Mouse (Mus musculus) left cerebral cortex, adult 11 months (tissue): ENCODE data around the gene Fmo5.

Source experiments
- DNase-seq: peaks from one replicate; pipeline ENCODE4 v3.0.0; 2022; ENCODE audit warnings: low spot score

Fmo5 gene

GRCm38 (mm10) chr3:97631258-97631860 lies 2.8 kb downstream of the Fmo5 start:
- no peak for DNase-seq

DNA sequence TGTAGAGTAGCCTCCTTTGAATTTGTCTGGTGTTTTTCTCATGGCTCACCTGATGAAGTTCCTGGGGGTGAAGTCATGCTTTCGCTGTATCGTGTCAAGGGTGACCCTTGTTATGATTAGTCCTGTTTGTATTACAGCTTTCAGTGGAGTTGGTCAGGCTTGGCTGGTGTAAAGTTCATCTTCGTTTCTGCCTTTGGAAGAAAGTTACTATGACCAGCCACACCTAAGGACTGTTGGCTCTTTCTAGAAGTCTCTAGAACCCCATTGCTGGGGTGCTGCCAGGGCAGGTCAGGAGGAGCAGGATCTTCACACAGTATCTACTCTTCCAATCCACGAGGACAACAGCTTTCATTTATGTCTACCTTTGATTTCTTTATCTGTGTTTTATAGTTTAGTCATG lies 4.9 kb downstream of the Fmo5 start:
- DNase-seq = no peak

DNA sequence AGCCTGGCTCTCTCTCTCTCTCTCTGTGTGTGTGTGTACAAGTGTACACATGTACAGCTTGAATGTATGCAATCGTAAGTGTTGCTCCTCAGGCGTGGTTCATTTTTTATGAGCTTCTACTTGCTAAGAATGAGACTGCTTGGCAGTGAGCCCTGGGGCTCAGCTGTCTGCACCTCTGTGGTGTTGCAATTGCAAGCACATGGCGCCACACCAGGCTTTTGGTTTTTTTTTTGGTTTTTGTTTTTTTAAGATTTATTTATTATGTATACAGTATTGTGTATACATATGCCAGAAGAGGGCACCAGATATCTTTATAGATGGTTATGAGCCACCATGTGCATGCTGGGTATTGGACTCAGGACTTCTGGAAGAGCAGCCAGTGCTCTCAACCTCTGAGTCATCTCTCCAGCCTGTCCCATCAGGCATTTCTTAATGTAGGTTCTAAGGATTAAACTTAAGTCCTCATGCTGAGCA lies 5.7 kb downstream of the Fmo5 start:
- DNase-seq = no peak

DNA sequence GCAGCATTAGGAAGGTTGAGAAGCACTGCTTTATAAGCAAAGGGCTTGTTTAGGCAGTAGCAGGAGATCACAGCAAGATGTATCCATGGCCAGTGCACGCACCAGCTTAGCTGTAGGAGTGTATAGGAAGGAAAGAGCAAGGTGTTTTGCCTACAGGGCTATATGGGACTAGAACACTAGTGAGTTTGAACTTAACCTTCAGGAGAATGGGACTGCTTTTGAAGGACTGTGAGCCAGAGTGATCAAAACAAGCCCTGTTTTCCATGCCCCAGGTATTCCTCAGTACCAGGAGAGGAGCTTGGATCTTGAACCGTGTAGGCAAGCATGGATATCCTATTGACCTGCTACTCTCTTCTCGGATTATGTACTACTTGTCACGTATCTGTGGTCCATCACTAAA lies 12.8 kb downstream of the Fmo5 start:
- no peak for DNase-seq

- DNase-seq = no peak
Observed at GRCm38 (mm10) chr3:97642001-97642400, 13.4 kb downstream of the Fmo5 start.

DNA sequence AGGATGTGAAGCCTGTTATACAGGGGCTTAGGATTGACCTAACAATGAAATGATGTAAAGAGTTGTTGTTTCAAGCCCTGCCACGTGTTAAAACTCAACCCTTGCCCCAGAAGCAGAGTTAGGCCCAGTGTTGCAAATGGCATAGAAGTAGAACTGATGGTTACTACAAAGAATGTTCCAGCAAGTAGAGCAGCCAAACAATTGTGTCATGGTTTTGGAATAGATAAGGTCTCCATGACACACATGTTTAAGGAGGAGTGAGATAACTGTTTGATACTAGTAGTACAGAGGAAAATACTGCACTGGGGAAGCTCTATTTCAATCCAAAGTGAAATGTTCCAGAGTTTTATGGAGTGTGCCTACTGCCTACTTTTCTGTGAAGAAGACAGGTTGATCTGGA lies 19.9 kb downstream of the Fmo5 start:
- DNase-seq = no peak

DNA sequence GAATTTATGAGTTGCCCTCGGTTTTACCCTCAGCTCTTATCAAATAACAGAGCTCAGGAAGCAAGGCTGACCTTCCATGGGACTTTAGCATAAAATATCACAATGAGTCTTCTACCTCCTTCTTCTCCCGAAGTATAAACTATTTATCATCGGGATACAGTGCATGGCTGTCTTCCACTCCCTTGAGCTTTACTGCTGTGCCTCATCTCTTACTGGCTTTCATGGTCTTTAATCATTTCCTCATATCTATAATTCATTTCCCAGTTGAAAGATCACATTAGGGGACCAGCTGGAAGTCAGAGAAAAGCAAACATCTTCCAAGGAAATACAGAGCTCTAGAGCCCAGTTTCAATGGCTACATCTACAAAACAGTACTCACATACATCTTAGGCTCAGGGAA lies 20.4 kb downstream of the Fmo5 start:
- no peak for DNase-seq

- DNase-seq = no peak
Observed at GRCm38 (mm10) chr3:97649469-97649868, 20.9 kb downstream of the Fmo5 start.

GRCm38 (mm10) chr3:97651604-97652003 lies 23.0 kb downstream of the Fmo5 start:
- no peak for DNase-seq

DNA sequence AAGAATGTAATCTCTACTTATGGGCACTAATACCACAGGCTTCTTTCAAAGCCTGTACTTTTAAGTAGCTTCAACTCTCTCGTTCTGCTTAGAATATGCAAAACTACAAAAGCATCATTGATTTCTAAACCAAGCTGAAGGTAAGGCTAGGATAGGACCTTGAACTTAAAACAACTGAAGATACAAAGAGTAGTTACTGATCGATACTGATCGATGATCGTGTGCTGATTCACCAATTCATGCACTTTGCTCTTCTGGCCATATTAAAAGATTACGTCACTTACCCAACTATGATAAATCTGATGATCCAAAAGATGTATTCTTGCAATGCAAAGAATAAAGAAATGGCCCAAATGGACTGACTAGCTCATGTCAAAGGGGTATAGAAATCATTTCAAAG lies 25.2 kb downstream of the Fmo5 start:
- no peak for DNase-seq

GRCm38 (mm10) chr3:97654901-97655300 lies 26.3 kb downstream of the Fmo5 start:
- DNase-seq = no peak

DNA sequence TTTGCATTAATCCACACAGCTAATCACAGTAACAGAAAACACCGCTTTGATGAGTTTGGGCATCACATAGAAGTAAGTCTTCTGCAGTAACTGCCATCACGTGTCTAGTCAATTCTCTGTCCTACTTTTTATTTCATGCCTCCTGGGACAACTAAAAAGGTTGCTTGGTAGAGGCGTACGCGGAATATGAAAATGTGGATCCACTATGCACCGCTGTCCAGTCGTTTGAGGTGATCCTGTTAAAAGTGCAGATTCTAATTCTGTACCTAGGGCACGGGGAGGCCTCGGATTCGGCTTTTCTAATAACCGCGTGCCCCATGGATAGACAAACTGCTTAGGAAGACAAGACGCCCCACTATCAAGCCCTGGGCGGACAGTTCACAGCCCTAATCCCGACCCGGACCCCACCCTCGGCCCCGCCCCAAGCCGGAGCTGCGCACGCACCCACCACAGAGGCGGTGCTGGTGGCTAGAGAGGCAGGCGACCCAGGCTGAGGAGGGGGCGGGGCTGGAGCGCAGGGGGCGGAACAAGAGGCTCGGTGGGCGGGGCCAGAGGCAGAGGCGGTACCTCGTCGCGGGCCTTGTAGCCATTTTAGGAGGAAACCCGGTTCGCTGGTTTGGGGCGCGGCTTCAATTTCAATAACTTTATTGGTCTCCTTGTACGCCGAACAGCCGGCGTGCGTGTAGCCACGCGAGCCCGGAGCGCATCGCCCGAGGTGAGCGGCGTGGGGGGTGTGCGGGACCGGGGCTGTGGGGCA lies 29.2 kb downstream of the Fmo5 start, which contains the start of gene Prkab2:
TSS of gene Prkab2 (plus strand) at position 539 of the 757 bp plus-strand sequence.
- DNase-seq = peak; percentile 99

DNA sequence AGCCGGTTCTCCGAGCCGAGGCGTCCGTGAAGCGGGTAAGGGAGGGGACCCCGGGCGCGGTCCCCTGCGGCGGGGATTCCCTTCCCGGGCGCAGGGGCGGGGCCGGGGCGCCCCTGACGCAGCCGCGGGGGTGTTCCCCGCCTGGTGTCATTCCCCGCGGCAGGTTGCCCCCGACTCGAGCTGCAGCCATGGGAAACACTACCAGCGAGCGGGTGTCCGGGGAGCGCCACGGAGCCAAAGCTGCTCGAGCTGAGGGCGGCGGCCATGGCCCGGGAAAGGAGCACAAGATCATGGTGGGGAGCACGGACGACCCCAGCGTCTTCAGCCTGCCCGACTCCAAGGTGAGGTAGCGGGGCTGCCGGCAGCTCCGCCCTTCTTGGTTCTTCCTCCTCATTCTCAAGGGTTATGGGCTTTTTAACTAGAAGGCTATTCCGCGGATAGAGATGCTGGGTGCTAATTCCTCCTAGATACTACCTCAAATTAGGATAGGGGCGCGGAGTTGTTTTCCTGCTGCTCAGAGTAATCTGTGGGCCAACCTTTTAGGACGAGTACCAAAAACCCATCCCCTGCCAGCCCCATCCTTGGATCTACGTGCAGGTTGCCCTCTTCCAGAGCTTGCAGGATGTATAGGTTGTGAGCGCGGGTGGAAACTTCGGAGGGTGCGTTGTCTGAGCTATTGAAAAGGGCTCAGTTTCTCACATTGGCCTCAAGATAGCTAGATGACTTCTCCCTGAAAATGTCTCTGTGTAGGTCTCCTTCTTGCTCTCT lies 30.0 kb downstream of the Fmo5 start:
- no peak for DNase-seq

- DNase-seq = no peak
Observed at GRCm38 (mm10) chr3:97659746-97660145, 31.1 kb downstream of the Fmo5 start.

DNA sequence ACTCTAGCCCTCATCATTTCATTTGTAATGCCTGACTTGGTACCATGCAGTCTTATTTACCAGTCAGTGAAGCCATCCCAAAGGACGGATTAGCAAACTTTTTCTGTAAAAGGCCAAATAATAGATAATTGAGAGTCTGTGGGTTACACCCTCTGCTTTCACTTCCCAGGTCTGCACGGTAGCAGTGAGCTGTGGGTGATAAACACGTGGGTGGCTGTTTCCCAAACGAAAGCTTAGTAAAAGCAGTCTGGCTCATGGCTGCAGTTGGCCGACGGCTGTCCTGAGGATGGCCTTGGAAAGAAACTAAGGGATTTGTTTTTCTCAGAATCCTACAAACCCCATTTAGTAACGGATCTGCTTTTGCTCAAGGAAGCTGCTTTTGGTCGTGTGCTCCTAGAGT lies 32.6 kb downstream of the Fmo5 start:
- DNase-seq = no peak

GRCm38 (mm10) chr3:97665525-97665924 lies 36.9 kb downstream of the Fmo5 start:
- no peak for DNase-seq

- DNase-seq = no peak
Observed at GRCm38 (mm10) chr3:97666154-97666553, 37.5 kb downstream of the Fmo5 start.

DNA sequence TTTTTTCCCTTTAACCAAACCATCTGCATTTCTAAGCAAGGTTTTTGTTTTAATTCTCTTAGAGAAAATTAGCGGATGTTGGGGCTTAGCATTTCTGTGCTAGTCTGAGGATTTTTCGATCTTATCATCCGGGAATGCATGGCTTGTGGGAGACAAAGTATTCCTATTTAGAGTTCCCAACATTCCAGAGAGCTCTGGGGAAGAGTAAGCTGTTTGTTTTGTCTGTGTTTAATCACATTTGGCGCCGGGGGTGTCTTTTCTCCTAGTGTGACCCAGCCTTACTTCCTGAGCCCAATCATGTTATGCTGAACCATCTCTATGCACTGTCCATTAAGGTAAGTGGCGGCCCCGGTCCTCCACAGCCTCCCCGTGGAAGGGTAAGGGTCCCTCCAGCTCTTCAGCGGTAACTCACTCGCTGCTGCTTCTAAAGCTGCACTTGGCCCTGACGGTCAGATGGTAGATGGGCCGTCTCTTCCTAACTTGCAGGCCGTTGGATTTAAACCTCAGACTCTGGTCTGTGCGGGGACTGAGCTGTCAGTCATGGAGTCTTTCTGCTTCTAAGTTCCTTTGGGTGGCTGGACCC lies 38.6 kb downstream of the Fmo5 start:
- no peak for DNase-seq

DNA sequence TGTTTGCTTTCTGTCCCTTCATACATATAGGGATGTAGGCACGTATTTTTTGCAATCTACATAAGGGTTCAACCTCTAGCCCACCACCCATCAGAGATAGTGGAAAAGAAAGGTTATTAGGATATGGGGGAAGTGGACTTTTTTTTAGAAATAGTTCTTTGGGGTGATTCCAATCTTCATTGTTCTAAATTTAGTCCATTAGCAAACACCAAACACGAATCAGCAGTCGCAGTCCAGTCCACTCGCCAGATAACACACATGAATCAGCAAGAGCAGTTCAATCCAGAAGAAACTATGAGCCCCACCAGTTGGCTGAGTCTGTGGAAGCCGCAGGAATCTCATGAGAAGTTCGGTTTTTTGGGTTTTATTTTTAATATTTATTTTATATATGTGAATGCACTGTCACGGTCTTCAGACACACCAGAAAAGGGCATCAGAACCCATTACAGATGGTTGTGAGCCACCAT lies 46.1 kb downstream of the Fmo5 start, which contains the start of gene Gm17651:
TSS of gene Gm17651 (minus strand) at position 51 of the 467 bp plus-strand sequence.
- no peak for DNase-seq

GRCm38 (mm10) chr3:97676126-97676525 lies 47.5 kb downstream of the Fmo5 start:
- DNase-seq = no peak

DNA sequence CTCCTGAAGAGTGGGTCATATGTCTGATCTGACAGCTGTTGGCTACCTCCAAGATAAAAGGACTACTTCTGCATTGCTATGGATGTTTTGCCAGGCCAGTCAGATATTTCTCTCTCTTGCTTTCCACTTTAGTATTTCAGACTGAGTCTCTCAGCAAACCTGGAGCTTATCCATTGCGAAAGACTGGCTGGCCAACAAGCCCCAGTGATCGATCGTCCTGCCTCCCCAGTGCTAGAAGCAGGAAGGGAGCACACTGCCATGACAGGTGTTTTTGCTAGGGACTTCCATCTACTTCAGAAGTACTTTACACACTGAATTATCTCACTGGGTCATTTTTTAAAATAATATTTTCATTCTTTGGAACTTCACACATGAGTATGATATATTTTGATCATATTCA lies 49.8 kb downstream of the Fmo5 start:
- DNase-seq = no peak

DNA sequence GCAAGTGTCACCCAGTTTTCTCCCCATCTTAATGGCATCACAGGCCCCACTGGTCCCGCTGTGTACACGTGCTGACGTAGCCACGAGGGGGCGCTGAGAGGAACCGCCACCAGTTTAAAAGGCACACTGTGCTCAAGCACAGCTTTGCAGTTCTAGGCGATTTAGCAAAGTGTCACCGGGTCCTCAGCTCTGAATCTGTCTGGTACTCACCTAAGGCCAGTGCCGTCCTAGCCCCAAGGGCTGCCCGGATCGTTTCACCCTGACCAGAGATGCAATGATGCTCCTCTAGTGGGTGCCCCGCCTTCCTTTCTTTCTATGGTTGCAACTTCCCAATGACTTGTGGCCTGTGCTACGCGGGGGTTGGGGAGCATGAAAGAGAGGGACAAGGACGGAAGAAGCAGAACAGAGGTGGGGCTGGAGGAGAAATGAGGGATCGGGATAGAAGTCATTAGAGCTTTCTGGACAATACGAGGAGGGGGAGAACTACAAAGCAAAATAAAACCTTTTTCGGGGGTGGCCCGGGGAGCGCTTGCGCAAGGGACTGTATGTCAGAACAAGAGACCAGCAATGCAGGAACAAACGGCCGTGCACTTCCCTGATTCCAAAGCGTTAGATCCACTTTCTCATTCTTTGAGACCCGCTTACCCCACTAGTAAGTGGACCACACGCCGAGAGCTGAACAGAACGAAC lies 52.2 kb downstream of the Fmo5 start:
- peak; percentile 70 for DNase-seq
